Mouse (Mus musculus) brain, embryonic 18.5 days (tissue): ENCODE results near the gene Yeats2.

Experiments
- DNase-seq: peaks from one replicate; pipeline ENCODE4 v3.0.0-alpha.2; 2012; ENCODE audit warnings: low read depth, low spot score

Gene Yeats2

GRCm38 (mm10) chr16:20191161-20191882 lies 50.5 kb downstream of the Yeats2 start:
- no peak for DNase-seq

GRCm38 (mm10) chr16:20192043-20192442 lies 51.2 kb downstream of the Yeats2 start:
- no peak for DNase-seq

- DNase-seq: no peak
Observed at GRCm38 (mm10) chr16:20195546-20195945, 54.7 kb downstream of the Yeats2 start.

GRCm38 (mm10) chr16:20196962-20197361 lies 56.1 kb downstream of the Yeats2 start:
- DNase-seq: no peak

GRCm38 (mm10) chr16:20199501-20200201 lies 58.8 kb downstream of the Yeats2 start:
- no peak for DNase-seq

- DNase-seq: no peak
Observed at GRCm38 (mm10) chr16:20213591-20214226, 72.8 kb downstream of the Yeats2 start.

- no peak for DNase-seq
Observed at GRCm38 (mm10) chr16:20222726-20223125, 81.9 kb downstream of the Yeats2 start.

GRCm38 (mm10) chr16:20226676-20227075 lies 85.8 kb downstream of the Yeats2 start:
- DNase-seq: no peak

- DNase-seq: no peak
Observed at GRCm38 (mm10) chr16:20227504-20227903, 86.6 kb downstream of the Yeats2 start.

GRCm38 (mm10) chr16:20228167-20228566 lies 87.3 kb downstream of the Yeats2 start:
- no peak for DNase-seq

GRCm38 (mm10) chr16:20234406-20234805 lies 93.5 kb downstream of the Yeats2 start:
- no peak for DNase-seq

- DNase-seq: no peak
Observed at GRCm38 (mm10) chr16:20237426-20237825, 96.6 kb downstream of the Yeats2 start.

GRCm38 (mm10) chr16:20238646-20239045 lies 97.8 kb downstream of the Yeats2 start:
- no peak for DNase-seq

GRCm38 (mm10) chr16:20240468-20241414 lies 99.9 kb downstream of the Yeats2 start, which contains the start of gene Map6d1:
Gene Map6d1 (minus strand): TSS chr16:20241358.
- peak; percentile 22 for DNase-seq

- DNase-seq: no peak
Observed at GRCm38 (mm10) chr16:20247103-20247502, 106.2 kb downstream of the Yeats2 start.

GRCm38 (mm10) chr16:20248442-20249174 lies 107.7 kb downstream of the Yeats2 start:
- DNase-seq: no peak

- DNase-seq: no peak
Observed at GRCm38 (mm10) chr16:20257926-20258325, 117.1 kb downstream of the Yeats2 start.

GRCm38 (mm10) chr16:20265089-20265488 lies 124.2 kb downstream of the Yeats2 start:
- DNase-seq: no peak

- no peak for DNase-seq
Observed at GRCm38 (mm10) chr16:20271339-20271738, 130.5 kb downstream of the Yeats2 start.

- DNase-seq: no peak
Observed at GRCm38 (mm10) chr16:20272994-20273393, 132.1 kb downstream of the Yeats2 start.

- no peak for DNase-seq
Observed at GRCm38 (mm10) chr16:20279395-20279794, 138.5 kb downstream of the Yeats2 start.
